Mouse (Mus musculus) megakaryocyte, embryonic 14.5 days (primary cell): Measurements from ENCODE around the gene Rbms2.

Experiments
- FLI1 ChIP-seq: IDR thresholded peaks from 2 replicates; pipeline ENCODE4 v1.6.1; 2012; ENCODE audit warnings: low read length, inconsistent platforms, mixed read lengths
- GATA1 ChIP-seq: IDR thresholded peaks from 3 replicates; pipeline ENCODE4 v1.6.1; 2012; ENCODE audit warnings: mixed read lengths, low read length, inconsistent platforms, borderline replicate concordance

DNA sequence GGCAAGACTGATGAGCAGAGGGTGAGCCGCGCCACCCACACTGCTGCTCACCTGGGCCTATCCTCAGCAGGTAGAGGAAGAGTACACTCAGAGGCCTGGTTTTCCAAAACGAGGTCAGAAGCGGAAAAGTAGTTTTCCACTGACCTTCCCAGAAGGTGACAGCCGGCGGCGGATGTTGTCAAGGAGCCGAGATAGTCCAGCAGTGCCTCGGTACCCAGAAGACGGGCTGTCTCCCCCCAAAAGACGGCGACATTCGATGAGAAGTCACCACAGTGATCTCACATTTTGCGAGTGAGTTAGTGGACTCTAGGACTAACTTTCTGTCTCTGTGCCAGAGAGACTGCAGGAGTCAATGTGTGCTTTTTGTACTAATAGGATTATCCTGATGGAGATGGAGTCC, 54.1 kb downstream of the Rbms2 start:
- no peak for TF ChIP-seq GATA1
- TF ChIP-seq FLI1, result no peak
